Mouse (Mus musculus) liver, embryonic 16.5 days (tissue): ENCODE data around the gene Olfr1426. TPM values are rescaled to one million over a fixed set of nuclear protein-coding genes. Genes with fewer than 3 reads are reported as not detected.
"Not testable (repeated sequence)": the region's sequence is repeated elsewhere in the genome, so short reads cannot be mapped to it uniquely, and the experiment has no call there.

ENCODE experiments used
- ATAC-seq: fragments of 200-750 bp; cut with Nextera tagmentation; 2 replicates; pipeline ENCODE4 v1.8.0; 2017; ENCODE audit warnings: low read depth, mild to moderate bottlenecking, moderate number of reproducible peaks, moderate library complexity
- H3K27ac ChIP-seq: fragments of 300-500 bp; sonication (generic); 2 replicates; pipeline ENCODE4 v1.5.1; 2014; ENCODE audit warnings: mild to moderate bottlenecking, low read length
- H3K27me3 ChIP-seq: fragments of 300-500 bp; sonication (generic); 2 replicates; pipeline ENCODE4 v1.6.1; 2014; ENCODE audit warnings: low read depth, low read length, mixed read lengths; ENCODE audit not compliant: control insufficient read depth, insufficient read depth
- H3K36me3 ChIP-seq: fragments of 300-500 bp; sonication (generic); 2 replicates; pipeline ENCODE4 v1.6.1; 2014; ENCODE audit warnings: mild to moderate bottlenecking; ENCODE audit not compliant: control insufficient read depth, insufficient read depth
- H3K4me1 ChIP-seq: fragments of 300-500 bp; sonication (generic); 2 replicates; pipeline ENCODE4 v1.6.1; 2014; ENCODE audit warnings: low read depth, low read length, mixed read lengths; ENCODE audit not compliant: control insufficient read depth
- H3K4me2 ChIP-seq: fragments of 300-500 bp; sonication (generic); 2 replicates; pipeline ENCODE4 v1.6.1; 2014; ENCODE audit warnings: low read depth, low read length, mixed read lengths
- H3K4me3 ChIP-seq: fragments of 300-500 bp; sonication (generic); 2 replicates; pipeline ENCODE4 v1.5.1; 2014; ENCODE audit warnings: low read depth, mild to moderate bottlenecking, low read length
- H3K9ac ChIP-seq: fragments of 300-500 bp; sonication (generic); 2 replicates; pipeline ENCODE4 v1.6.1; 2014; ENCODE audit warnings: low read depth, low read length
- H3K9me3 ChIP-seq: fragments of 300-500 bp; sonication (generic); replicated peaks from 2 replicates; pipeline ENCODE4 v1.6.1; 2016; ENCODE audit warnings: low read length; ENCODE audit not compliant: control insufficient read depth
- WGBS: fragments of 180-500 bp; shearing (Covaris S2); extraction: QIAGEN DNeasy Blood & Tissue Kit; methylation state at CpG from one replicate; pipeline ENCODE4 v1.1.7; 2014; ENCODE audit not compliant: insufficient replicate concordance; 5-methylcytosine and 5-hydroxymethylcytosine counted together
- polyA plus RNA-seq: library from polyadenylated mRNA; unstranded; fragments of >200 nt; fragmentation: Nextera tagmentation; extraction: Ambion mirVana; gene quantifications from 2 replicates; pipeline ENCODE4 v1.2.1, GENCODE M21; 2015

Gene Olfr1426
- not detected in 2 replicates for polyA plus RNA-seq

GRCm38 (mm10) chr19:12091913-12092312 lies at the start of gene Olfr1426:
Gene Olfr1426 (minus strand): TSS chr19:12092013.
- Histone ChIP-seq H3K4me1 (no peaks in the 10 kb centered on the region), H3K36me3 (no peaks in the 10 kb centered on the region), H3K4me3 (no peak within 1 kb of the TSS), H3K4me2 (no peak within 1 kb of the TSS), H3K9ac (no peak within 1 kb of the TSS), H3K27me3 (no peaks in the 10 kb centered on the region), H3K9me3 (no peaks in the 10 kb centered on the region), H3K27ac (no peak within 1 kb of the TSS)
- 59% methylated on average over 1 of the region's 1 CpGs for WGBS
- ATAC-seq, result no peak

DNA sequence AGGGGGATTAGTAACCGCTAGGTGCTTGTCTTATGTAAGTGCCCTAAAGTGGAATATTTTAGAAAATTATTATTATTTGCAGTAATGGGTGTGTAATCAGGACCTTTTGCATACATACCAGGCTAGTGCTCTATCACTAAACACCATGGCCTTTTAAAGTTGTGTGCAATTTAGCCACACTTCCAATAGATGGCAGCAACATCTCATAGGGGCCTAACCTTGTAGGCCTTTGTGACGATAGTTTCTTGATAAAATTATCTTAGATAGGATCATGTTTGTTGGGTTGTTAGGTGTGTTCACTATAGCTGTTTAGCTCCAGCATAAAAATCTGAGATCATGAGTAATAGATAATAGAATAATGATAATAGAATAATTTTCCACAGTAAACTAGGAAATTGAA lies 42.5 kb upstream of the Olfr1426 start:
- no peak for ATAC-seq

DNA sequence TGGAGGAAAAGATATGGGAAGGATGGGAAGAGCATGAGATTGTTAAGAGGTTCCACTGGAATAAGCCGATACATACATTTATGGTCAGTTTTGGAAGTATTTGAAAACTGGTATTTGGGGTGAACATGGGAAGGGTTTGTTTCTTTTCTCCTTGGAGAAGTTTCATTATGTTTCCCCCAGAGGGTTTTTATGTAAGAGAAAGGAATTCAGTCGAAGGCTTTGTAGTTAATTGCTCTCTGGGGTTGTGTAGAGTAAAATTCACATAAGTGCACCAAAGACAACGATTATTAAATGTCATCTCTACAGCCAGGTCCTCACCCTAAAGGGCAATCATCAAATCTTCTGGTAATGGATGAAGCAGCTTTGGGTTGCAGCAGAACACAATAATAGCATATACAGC lies 31.3 kb upstream of the Olfr1426 start, which contains the start of gene Olfr76:
Gene Olfr76 (minus strand): TSS at position 101 of the 400 bp plus-strand sequence.
- H3K4me2 ChIP-seq, result no peak within 1 kb of the TSS
- no peak within 1 kb of the TSS for H3K4me3 ChIP-seq
- H3K9me3 ChIP-seq, result no peaks in the 10 kb centered on the region
- no peak within 1 kb of the TSS for H3K27ac ChIP-seq
- H3K4me1 ChIP-seq, result no peaks in the 10 kb centered on the region
- H3K36me3 ChIP-seq, result no peaks in the 10 kb centered on the region
- no peaks in the 10 kb centered on the region for H3K27me3 ChIP-seq
- 47% methylated on average over 3 of the region's 3 CpGs for WGBS
- no peak within 1 kb of the TSS for H3K9ac ChIP-seq
- ATAC-seq, result no peak

More for the DNA sequence above, 42.5 kb upstream of the Olfr1426 start:
- Histone ChIP-seq H3K9ac (no peak overlapping the region), H3K4me3 (no peak overlapping the region), H3K27ac (no peak overlapping the region), H3K4me2 (no peak overlapping the region), H3K4me1 (no peaks in the 10 kb centered on the region), H3K27me3 (no peaks in the 10 kb centered on the region), H3K36me3 (no peaks in the 10 kb centered on the region), H3K9me3 (no peaks in the 10 kb centered on the region)
- WGBS, result 22% methylated on average over 2 of the region's 2 CpGs

DNA sequence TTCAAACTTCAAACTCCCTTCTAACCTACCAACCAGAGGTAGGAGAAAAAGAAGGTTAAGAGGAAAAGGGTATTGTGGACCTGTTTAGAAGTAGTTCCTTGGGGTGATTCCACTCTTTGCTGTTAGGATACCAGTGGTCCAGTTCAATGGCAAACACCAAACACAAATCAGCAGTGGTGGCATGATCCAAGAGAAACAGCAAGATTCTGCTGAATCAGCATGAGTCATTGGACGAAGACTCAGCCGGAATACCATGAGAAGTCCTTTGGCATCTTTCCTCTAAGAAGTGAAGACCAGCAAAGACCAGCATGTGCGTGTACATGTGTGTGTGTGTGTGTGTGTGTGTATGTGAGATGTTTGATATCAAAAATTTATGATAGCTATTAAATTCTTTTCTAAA lies 24.7 kb upstream of the Olfr1426 start:
- no peaks in the 10 kb centered on the region for H3K27me3 ChIP-seq
- H3K4me1 ChIP-seq, result no peaks in the 10 kb centered on the region
- no peak overlapping the region for H3K9ac ChIP-seq
- no peaks in the 10 kb centered on the region for H3K36me3 ChIP-seq
- no peaks in the 10 kb centered on the region for H3K9me3 ChIP-seq
- no peak overlapping the region for H3K4me3 ChIP-seq
- no peak overlapping the region for H3K4me2 ChIP-seq
- no peak overlapping the region for H3K27ac ChIP-seq
- WGBS, result 68% methylated on average over 3 of the region's 3 CpGs
- no peak for ATAC-seq

GRCm38 (mm10) chr19:12115797-12116196 lies 24.0 kb upstream of the Olfr1426 start, which contains the start of gene Olfr1428:
Gene Olfr1428 (minus strand): TSS chr19:12115897.
- H3K9me3 ChIP-seq, result no peaks in the 10 kb centered on the region
- ATAC-seq, result no peak
- H3K9ac ChIP-seq, result no peak within 1 kb of the TSS
- H3K4me2 ChIP-seq, result no peak within 1 kb of the TSS
- WGBS, result 39% methylated on average over 1 of the region's 1 CpGs
- no peaks in the 10 kb centered on the region for H3K36me3 ChIP-seq
- no peak within 1 kb of the TSS for H3K4me3 ChIP-seq
- H3K4me1 ChIP-seq, result no peaks in the 10 kb centered on the region
- no peak within 1 kb of the TSS for H3K27ac ChIP-seq
- no peaks in the 10 kb centered on the region for H3K27me3 ChIP-seq

DNA sequence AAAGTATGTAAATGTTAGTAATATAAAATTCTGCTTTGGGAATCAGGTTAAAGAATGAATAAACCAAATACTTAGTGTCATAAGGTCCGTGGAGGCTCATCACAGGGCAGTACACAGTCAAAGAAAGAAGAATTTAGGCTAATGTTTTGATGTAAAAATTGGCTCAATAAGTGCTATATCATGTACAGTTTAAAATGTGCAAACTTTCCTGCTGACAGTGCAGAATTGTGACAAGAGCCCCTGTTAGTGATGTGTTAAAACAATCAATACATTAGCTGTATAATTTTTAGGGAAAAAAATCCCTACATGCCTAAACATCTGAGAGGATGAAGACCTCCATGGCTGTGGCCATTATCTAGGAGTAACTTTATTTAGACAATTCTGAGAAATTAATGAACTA lies 22.0 kb upstream of the Olfr1426 start:
- WGBS, result 32% methylated on average over 1 of the region's 1 CpGs
- H3K36me3 ChIP-seq, result no peaks in the 10 kb centered on the region
- H3K27ac ChIP-seq, result no peak overlapping the region
- no peaks in the 10 kb centered on the region for H3K27me3 ChIP-seq
- no peaks in the 10 kb centered on the region for H3K9me3 ChIP-seq
- no peak overlapping the region for H3K9ac ChIP-seq
- no peak overlapping the region for H3K4me2 ChIP-seq
- H3K4me1 ChIP-seq, result no peaks in the 10 kb centered on the region
- no peak for ATAC-seq
- no peak overlapping the region for H3K4me3 ChIP-seq

DNA sequence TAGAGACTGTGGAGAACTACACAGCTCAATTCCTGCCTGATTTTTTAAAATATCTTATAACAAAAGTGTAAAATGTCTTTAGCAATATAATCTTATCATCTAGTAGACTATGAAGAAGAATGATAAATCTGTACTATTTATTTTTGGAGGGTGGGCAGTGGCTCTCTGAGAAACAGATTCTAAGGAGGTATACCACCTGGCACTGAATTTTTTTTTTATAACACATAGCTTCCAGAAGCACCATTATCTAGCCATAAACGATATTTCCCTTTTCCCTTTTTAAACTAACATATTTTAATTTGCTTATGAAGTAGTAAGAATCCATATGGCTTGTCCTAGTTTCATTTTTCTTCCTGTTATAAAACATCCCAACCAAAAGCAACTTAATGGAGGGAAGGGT lies 12.7 kb upstream of the Olfr1426 start:
- no peaks in the 10 kb centered on the region for H3K36me3 ChIP-seq
- H3K9ac ChIP-seq, result no peak overlapping the region
- no peak overlapping the region for H3K4me2 ChIP-seq
- H3K27me3 ChIP-seq, result no peaks in the 10 kb centered on the region
- 39% methylated on average over 1 of the region's 1 CpGs for WGBS
- no peak overlapping the region for H3K4me3 ChIP-seq
- no peaks in the 10 kb centered on the region for H3K9me3 ChIP-seq
- H3K4me1 ChIP-seq, result no peaks in the 10 kb centered on the region
- ATAC-seq, result no peak
- no peak overlapping the region for H3K27ac ChIP-seq

GRCm38 (mm10) chr19:12103234-12103633 lies 11.4 kb upstream of the Olfr1426 start, which contains the start of gene Olfr1427:
Gene Olfr1427 (minus strand): TSS chr19:12103334.
- no peak within 1 kb of the TSS for H3K9ac ChIP-seq
- WGBS, result 81% methylated on average over 2 of the region's 2 CpGs

DNA sequence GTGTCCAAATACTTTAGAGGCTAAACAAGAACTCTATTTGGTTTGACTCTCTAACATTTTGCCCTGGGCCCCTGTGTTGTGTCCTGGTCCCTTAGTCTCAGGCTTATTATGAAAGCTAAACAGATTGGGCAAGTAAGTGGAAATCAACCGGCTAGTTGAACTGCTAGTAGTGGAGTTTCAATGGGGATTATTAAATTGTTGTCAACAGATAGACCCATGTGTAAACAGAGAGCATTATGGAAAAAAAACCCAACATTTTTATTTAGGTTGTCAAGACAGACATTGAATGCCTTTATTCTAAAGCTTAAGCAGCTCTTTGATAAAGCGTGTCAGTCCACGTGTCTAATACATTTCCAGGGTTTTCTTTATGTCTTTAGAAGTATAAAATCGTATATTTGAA lies 14.2 kb downstream of the Olfr1426 start, which contains the start of gene Olfr1425:
Gene Olfr1425 (minus strand): TSS at position 101 of the 400 bp plus-strand sequence.
- not testable (repeated sequence) for H3K4me1 ChIP-seq, H3K4me2 ChIP-seq, ATAC-seq, H3K27me3 ChIP-seq, H3K36me3 ChIP-seq, H3K4me3 ChIP-seq, H3K9ac ChIP-seq, H3K9me3 ChIP-seq, H3K27ac ChIP-seq
- 54% methylated on average over 4 of the region's 4 CpGs for WGBS

More at GRCm38 (mm10) chr19:12103234-12103633, 11.4 kb upstream of the Olfr1426 start, which contains the start of gene Olfr1427:
- Histone ChIP-seq H3K27me3 (no peaks in the 10 kb centered on the region), H3K4me2 (no peak within 1 kb of the TSS), H3K9me3 (no peaks in the 10 kb centered on the region), H3K36me3 (no peaks in the 10 kb centered on the region), H3K4me3 (no peak within 1 kb of the TSS), H3K4me1 (no peaks in the 10 kb centered on the region), H3K27ac (no peak within 1 kb of the TSS)
- ATAC-seq, result no peak
